26 mouse cellular contexts compared by ENCODE assay signal in the genomic region with DNA sequence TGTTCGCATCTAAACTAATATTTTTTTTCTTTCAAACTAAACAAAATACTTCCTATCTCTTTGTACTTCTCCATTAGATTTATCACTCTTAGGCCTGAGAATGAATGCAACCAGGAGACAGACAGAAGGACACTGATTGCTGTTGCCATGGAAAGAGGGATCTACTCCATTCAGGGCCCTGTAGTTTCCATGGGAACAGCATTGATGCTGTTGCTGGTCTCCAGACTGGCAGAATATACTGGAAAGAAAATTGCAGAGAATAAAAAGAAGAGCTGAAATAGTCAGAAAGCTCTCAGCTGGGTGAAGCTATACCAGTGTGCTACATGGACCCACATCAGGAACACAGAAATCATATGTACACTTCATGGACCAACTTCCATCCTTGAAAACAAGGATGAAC.
"Had no signal": no experiment of that assay in that cellular context is flagged by ENCODE, and none has a peak within 500 bp of the region (broad histone marks: within the 10 kb centered on the region; RNA-seq: fewer than 3 reads in every experiment).

No protein-coding gene starts in this region.

- H3K4me1 ChIP-seq: kidney, embryonic 15.5 days; limb, embryonic 10.5 days; limb, embryonic 13.5 days; liver, embryonic 12.5 days; liver, embryonic 15.5 days; midbrain, embryonic 15.5 days; neural tube, embryonic 13.5 days had no signal

- DNase-seq: kidney, adult 11 months; kidney, adult 8-10 months; kidney, postnatal 10 days; kidney, postnatal 36 days; liver; lung, adult 18-20 months; lung, postnatal 10 days; lung, postnatal 36 days; retina, postnatal 1 day; right cerebral cortex, postnatal 4 days; thymus, adult 2 months; thymus, postnatal 14 days; thymus, postnatal 4 days had no signal

- H3K27ac ChIP-seq: kidney, embryonic 15.5 days; left cerebral cortex, adult 2 months; limb, embryonic 10.5 days; limb, embryonic 13.5 days; liver, embryonic 12.5 days; liver, embryonic 15.5 days; lung, embryonic 15.5 days; midbrain, embryonic 12.5 days; midbrain, embryonic 15.5 days; neural tube, embryonic 13.5 days; stomach, postnatal 0 days had no signal

- H3K9me3 ChIP-seq: kidney, embryonic 15.5 days; limb, embryonic 10.5 days; limb, embryonic 13.5 days; liver, embryonic 12.5 days; liver, embryonic 15.5 days; lung, embryonic 15.5 days; megakaryocyte, embryonic 14.5 days; midbrain, embryonic 12.5 days; midbrain, embryonic 15.5 days; neural tube, embryonic 13.5 days had no signal

- H3K4me2 ChIP-seq: kidney, embryonic 15.5 days; limb, embryonic 13.5 days; liver, embryonic 12.5 days; liver, embryonic 15.5 days; lung, embryonic 15.5 days; midbrain, embryonic 12.5 days; midbrain, embryonic 15.5 days; neural tube, embryonic 13.5 days had no signal

- H3K27me3 ChIP-seq: kidney, embryonic 15.5 days; limb, embryonic 13.5 days; liver, embryonic 12.5 days; liver, embryonic 15.5 days; lung, embryonic 15.5 days; megakaryocyte, embryonic 14.5 days; midbrain, embryonic 12.5 days; midbrain, embryonic 15.5 days; neural tube, embryonic 13.5 days had no signal

- ATAC-seq: liver, embryonic 12.5 days; midbrain, embryonic 15.5 days had no signal

- H3K4me3 ChIP-seq: kidney, embryonic 15.5 days; left cerebral cortex, adult 2 months; limb, embryonic 10.5 days; limb, embryonic 13.5 days; liver, embryonic 12.5 days; liver, embryonic 15.5 days; lung, embryonic 15.5 days; megakaryocyte, embryonic 14.5 days; midbrain, embryonic 12.5 days; midbrain, embryonic 15.5 days; myocyte; neural tube, embryonic 13.5 days had no signal

- H3K9ac ChIP-seq: kidney, embryonic 15.5 days; limb, embryonic 13.5 days; liver, embryonic 12.5 days; liver, embryonic 15.5 days; lung, embryonic 15.5 days; midbrain, embryonic 12.5 days; midbrain, embryonic 15.5 days; neural tube, embryonic 13.5 days had no signal

- H3K36me3 ChIP-seq: kidney, embryonic 15.5 days; limb, embryonic 10.5 days; limb, embryonic 13.5 days; liver, embryonic 12.5 days; liver, embryonic 15.5 days; lung, embryonic 15.5 days; midbrain, embryonic 12.5 days; midbrain, embryonic 15.5 days; neural tube, embryonic 13.5 days had no signal
